Mouse (Mus musculus): Measurements from ENCODE around the gene Cacna1d. TPM values are rescaled to one million over a fixed set of nuclear protein-coding genes. Genes with fewer than 3 reads are reported as not detected.
A peak's percentile ranks its signal among the peaks of the same experiment; 100 is the strongest.

Gene Cacna1d
- polyA plus RNA-seq, 1 experiment from 2014 or later, result 1.5 TPM

- ATAC-seq, result no peak
- Histone ChIP-seq H3K9me3 (ENCODE audit: control insufficient read depth) (no peaks in the 10 kb centered on the region), H3K27ac (ENCODE audit: low read depth, low read length) (no peak overlapping the region), H3K4me2 (replicated peaks; ENCODE audit: low read depth) (no peak overlapping the region), H3K27me3 (replicated peaks; ENCODE audit: control insufficient read depth, insufficient read depth, low read length) (no peaks in the 10 kb centered on the region), H3K4me3 (ENCODE audit: low read depth, low read length) (no peak overlapping the region), H3K36me3 (ENCODE audit: control insufficient read depth, insufficient read depth) (no peaks in the 10 kb centered on the region), H3K4me1 (replicated peaks; ENCODE audit: control insufficient read depth, insufficient read depth, low read length) (no peaks in the 10 kb centered on the region), H3K9ac (ENCODE audit: low read depth, low read length) (no peak overlapping the region)
- 86% methylated on average over 5 of the region's 5 CpGs for WGBS
- 0 out of 2 replicates have a peak, but pooled peaks have one; percentile 11 for TF ChIP-seq CTCF (IDR thresholded peaks at IDR 0.05; ENCODE audit: low read depth)
Measured at GRCm38 (mm10) chr14:30190308-30190971, 300.8 kb downstream of the Cacna1d start.

DNA sequence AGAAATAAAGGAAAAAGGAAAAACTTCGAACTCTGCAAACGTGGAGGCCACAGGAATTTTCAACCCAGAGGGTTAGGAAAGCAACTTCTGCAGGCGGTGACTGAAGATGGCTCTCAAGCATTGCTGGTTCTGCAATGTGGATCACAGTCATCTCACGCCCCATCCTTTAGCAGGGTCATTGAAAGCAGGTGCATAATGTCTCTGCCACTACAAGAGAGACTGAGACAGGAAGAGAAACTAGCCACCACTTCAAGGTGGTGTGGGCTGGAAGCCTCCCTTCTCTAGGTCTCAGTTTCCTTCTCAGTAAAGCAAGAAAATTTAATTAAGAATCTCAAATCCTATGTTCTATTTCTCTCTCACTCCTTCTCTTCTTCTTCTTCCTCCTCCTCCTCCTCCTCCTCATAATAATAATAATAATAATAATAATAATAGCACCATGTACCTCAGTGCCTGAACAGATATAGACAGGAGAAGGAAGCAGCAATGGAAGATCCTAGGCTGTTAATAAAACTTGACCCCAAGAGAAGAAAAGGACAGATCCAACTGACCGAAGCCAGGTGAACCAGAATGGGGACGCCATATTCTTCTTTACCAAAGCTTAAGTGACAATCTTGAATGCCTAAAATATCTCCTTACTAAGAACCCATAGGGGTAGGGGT, 305.5 kb downstream of the Cacna1d start:
- Histone ChIP-seq H3K36me3 (ENCODE audit: control insufficient read depth, insufficient read depth) (no peaks in the 10 kb centered on the region), H3K4me1 (replicated peaks; ENCODE audit: control insufficient read depth, insufficient read depth, low read length) (no peaks in the 10 kb centered on the region), H3K9ac (ENCODE audit: low read depth, low read length) (no peak overlapping the region), H3K27ac (ENCODE audit: low read depth, low read length) (no peak overlapping the region), H3K27me3 (replicated peaks; ENCODE audit: control insufficient read depth, insufficient read depth, low read length) (no peaks in the 10 kb centered on the region), H3K4me3 (ENCODE audit: low read depth, low read length) (no peak overlapping the region), H3K4me2 (replicated peaks; ENCODE audit: low read depth) (no peak overlapping the region), H3K9me3 (ENCODE audit: control insufficient read depth) (no peaks in the 10 kb centered on the region)
- TF ChIP-seq CTCF (IDR thresholded peaks at IDR 0.05; ENCODE audit: low read depth), result no peak
- ATAC-seq, result no peak
- WGBS, result 91% methylated on average over 6 of the region's 6 CpGs

- H3K4me3 ChIP-seq (ENCODE audit: low read depth, low read length), result no peak overlapping the region
- WGBS, result 60% methylated on average over 13 of the region's 13 CpGs
- no peak for TF ChIP-seq CTCF (IDR thresholded peaks at IDR 0.05; ENCODE audit: low read depth)
- H3K4me2 ChIP-seq (replicated peaks; ENCODE audit: low read depth), result no peak overlapping the region
- no peaks in the 10 kb centered on the region for H3K27me3 ChIP-seq (replicated peaks; ENCODE audit: control insufficient read depth, insufficient read depth, low read length)
- H3K9me3 ChIP-seq (ENCODE audit: control insufficient read depth), result no peaks in the 10 kb centered on the region
- no peak overlapping the region for H3K9ac ChIP-seq (ENCODE audit: low read depth, low read length)
- H3K36me3 ChIP-seq (ENCODE audit: control insufficient read depth, insufficient read depth), result no peaks in the 10 kb centered on the region
- H3K27ac ChIP-seq (ENCODE audit: low read depth, low read length), result no peak overlapping the region
- no peak for ATAC-seq
- no peaks in the 10 kb centered on the region for H3K4me1 ChIP-seq (replicated peaks; ENCODE audit: control insufficient read depth, insufficient read depth, low read length)
Measured at GRCm38 (mm10) chr14:30184445-30185152, 306.7 kb downstream of the Cacna1d start.

GRCm38 (mm10) chr14:30184013-30184412, 307.2 kb downstream of the Cacna1d start:
- Histone ChIP-seq H3K27me3 (replicated peaks; ENCODE audit: control insufficient read depth, insufficient read depth, low read length) (no peaks in the 10 kb centered on the region), H3K36me3 (ENCODE audit: control insufficient read depth, insufficient read depth) (no peaks in the 10 kb centered on the region), H3K27ac (ENCODE audit: low read depth, low read length) (no peak overlapping the region), H3K4me1 (replicated peaks; ENCODE audit: control insufficient read depth, insufficient read depth, low read length) (no peaks in the 10 kb centered on the region), H3K9ac (ENCODE audit: low read depth, low read length) (no peak overlapping the region), H3K4me3 (ENCODE audit: low read depth, low read length) (no peak overlapping the region), H3K4me2 (replicated peaks; ENCODE audit: low read depth) (no peak overlapping the region), H3K9me3 (ENCODE audit: control insufficient read depth) (no peaks in the 10 kb centered on the region)
- ATAC-seq, result no peak
- TF ChIP-seq CTCF (IDR thresholded peaks at IDR 0.05; ENCODE audit: low read depth), result no peak
- 82% methylated on average over 5 of the region's 5 CpGs for WGBS

DNA sequence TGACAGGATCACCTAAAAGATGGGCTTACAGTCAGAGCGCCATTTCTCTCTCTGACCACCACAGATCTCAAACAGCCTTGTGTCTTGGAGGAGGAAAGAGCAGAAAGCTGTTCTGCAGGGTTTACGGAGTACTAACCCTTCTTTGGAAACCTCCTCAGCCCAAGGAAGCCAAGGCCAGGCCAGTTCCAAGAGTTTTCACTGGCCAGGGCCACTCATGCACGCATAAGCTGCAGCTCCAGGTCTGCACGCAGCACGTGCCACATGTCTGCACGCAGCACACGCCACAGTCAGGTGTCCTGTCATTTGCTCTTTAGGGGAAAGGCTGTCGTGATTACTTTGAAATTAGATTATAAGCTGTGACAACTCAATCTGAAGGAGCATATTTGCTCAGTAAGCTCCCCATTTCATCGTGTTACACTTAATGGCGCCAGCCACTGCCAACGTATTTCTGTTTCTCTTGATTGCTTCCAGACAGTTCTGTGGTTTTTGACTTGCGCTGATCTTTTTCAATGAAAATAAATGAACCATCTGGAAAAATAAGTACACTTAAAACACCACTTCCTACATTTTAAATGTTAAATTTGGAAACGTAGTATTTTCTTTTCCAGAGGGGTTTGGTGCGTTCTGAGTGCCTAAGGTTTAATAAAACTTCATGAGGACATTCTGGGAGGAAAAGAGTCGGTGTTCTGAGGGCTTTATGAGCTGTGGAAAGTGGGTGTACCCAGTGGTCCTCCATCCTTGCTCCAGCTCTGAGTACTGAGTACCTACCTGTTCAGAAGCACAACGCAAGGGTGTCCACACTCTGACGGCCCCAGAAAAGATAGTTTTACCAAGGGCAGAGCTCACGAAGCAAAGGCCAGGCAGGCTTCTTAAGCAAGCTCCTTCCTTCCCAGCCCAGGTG, 308.4 kb downstream of the Cacna1d start:
- H3K36me3 ChIP-seq (ENCODE audit: control insufficient read depth, insufficient read depth), result no peaks in the 10 kb centered on the region
- H3K4me3 ChIP-seq (ENCODE audit: low read depth, low read length), result no peak overlapping the region
- no peak overlapping the region for H3K9ac ChIP-seq (ENCODE audit: low read depth, low read length)
- WGBS, result 86% methylated on average over 18 of the region's 18 CpGs
- no peak overlapping the region for H3K27ac ChIP-seq (ENCODE audit: low read depth, low read length)
- no peak overlapping the region for H3K4me2 ChIP-seq (replicated peaks; ENCODE audit: low read depth)
- H3K4me1 ChIP-seq (replicated peaks; ENCODE audit: control insufficient read depth, insufficient read depth, low read length), result no peaks in the 10 kb centered on the region
- no peak for ATAC-seq
- no peaks in the 10 kb centered on the region for H3K9me3 ChIP-seq (ENCODE audit: control insufficient read depth)
- no peak for TF ChIP-seq CTCF (IDR thresholded peaks at IDR 0.05; ENCODE audit: low read depth)
- no peaks in the 10 kb centered on the region for H3K27me3 ChIP-seq (replicated peaks; ENCODE audit: control insufficient read depth, insufficient read depth, low read length)

Measured in intestine, postnatal 0 days (tissue).